Mouse (Mus musculus): ENCODE measurements at regions not wholly inside any gene's neighbourhood (a gene's known extent, or its start where the extent isn't known, plus 50 kb on each side); places are given as distances from the start of the nearest gene placed in this dataset.

DNA sequence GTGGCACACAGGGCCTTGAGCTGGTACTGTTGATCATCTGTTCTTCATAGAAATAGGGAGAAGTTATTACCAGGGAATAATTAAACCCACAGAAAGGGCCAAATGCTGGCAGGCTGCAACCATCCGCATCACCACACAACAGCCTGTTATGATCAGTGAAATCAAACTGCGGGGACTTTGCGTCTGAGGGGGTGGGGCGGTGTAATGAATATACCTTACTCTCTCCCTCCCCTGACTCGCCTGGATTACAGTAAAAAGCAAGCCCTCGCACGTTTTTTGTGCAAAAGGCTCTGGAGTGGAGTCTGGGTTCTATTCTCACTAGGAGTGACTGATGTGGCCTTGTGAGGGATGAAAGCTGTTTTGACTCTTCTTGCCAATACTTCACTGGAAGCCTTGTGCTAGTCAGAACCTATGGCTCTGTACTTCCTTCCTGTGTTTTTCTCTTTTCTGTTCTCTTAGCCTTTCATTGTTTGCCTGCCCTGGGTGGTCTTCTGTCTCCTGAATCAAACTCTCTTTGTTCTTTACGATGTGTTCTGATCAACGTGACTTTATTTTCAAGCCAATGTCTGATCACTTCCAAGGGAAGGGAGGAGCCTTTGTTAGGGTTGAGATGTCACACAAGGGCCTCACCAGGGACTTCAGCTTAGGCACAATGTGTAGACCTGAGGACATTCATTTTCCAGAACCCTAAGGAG lies 172.4 kb downstream of the Dact1 start:
- DNase-seq, result no peak

DNA sequence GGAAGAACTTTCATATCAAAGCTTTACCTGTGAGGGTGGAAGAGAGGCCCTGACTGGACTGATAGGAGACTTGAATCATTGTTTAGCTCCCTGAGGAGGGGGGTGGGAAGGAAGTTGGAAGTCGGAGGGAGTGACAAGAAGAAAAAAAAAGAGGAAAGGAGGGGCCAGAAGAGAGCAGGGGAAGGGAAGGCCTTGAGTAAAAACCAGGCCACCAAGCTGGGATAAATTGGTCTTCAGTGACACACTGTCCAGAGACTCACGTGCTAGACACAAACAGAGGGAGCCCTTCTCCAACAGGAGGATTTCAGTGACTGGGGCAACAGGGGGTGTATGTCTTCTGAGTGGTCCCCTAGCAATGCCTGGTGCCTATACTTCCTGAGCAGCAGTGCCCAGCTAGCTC lies 172.9 kb downstream of the Dact1 start:
- no peak for DNase-seq

DNA sequence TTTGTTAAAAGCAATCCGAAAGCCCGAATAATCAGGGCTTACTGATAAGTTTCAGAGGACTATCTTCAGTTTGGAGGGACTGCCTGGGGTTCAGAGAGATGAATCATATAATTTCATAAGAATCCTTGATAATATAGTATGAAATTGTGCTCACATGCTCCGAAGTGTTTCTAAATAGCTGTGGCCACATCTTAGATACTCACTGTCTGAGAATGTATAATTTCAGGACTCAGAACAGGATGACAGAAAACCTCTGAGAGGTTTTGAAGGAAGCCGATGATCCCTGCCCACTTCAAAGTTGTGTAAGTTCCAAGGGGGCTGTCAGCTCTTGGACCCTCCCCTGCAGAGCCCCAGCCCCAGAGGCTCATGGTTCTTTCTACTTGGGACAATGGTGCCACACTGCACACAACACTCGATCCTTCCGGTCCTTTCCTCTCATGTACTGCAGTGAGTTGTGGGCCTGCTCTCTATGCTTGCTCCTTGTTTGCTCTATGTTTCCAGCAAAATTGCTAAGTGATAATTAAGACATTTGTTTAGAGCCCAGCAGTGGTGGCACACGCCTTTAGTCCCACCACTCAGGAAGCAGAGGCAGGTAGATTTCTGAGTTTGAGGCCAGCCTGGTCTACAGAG lies 174.0 kb downstream of the Dact1 start:
- no peak for DNase-seq

DNA sequence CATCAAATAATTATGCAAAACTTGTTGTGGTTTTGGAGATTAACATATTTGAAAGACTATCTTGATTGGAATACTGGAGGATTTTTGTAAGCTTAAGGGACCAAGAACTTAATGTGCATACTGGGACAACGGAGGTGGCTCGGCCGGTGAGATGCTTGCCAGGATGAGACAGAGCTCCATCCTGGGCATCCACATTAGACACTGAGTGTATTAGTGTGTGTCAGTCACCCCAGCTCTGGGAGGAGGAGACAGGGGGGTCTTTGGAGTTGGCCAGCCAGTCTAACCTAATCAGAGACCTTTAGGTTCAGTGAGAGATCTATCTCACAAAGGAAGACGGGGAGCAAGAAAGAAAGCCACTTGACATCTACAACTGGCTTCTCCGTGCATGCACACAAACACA lies 174.6 kb downstream of the Dact1 start:
- DNase-seq, result no peak

DNA sequence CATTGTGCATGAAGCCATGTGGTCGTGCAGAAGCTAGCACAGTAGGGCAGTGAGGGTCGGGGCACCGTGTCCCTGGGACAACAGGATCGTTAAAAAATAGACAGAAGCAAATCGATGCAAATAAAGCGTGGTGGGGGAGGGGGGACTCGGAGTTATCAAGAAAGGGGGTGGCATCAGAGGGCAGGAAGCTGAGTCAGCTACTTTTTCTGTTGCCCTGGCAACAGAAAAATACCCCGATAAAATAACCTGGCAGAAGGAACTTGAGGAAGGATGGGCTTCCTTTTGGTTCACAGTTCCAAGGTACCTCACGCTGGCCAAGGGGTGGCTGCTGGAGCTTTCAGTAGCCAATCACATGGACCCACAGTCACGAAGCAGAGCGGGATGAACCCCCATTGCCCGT lies 176.4 kb downstream of the Dact1 start:
- no peak for DNase-seq

DNA sequence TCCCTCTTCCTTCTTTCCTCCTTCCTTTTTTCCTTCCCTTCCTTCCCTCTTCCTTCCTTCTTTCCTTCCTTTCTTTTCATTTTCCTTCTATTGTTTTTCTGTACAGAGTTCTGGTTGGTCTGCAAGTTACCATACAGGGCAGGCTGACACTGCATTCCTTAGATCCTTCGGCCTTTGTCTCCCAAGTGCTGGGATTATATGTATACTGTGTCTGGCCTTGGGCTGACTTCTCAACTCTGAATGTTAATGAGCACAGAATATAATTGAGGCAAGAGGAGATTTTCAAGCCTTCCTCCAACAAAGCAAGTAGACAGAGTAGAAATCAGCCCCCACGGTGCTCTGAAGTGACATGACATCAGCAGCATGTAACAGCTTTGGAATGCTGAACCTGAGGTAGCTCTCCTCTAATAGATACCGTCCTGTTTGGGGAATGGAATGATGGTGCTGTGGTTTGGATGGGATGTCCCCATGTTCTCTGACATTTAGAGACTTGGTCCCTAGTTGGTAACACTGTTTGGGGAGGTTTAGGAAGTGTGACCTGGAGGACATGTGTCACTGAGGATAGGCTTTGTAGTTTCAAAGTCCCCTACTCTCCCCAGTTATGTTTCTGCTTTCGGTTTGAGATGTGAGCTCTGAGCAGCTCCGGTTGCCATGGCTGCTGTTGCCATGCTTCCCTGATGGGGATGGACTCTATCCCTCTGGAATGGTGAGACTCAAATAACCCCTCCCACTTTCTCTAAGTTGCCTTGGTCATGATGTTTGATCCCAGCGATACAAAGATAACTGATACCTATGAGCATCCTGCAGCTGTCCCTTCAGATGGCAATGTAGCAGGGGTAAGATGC lies 178.1 kb downstream of the Dact1 start:
- DNase-seq, result no peak

DNA sequence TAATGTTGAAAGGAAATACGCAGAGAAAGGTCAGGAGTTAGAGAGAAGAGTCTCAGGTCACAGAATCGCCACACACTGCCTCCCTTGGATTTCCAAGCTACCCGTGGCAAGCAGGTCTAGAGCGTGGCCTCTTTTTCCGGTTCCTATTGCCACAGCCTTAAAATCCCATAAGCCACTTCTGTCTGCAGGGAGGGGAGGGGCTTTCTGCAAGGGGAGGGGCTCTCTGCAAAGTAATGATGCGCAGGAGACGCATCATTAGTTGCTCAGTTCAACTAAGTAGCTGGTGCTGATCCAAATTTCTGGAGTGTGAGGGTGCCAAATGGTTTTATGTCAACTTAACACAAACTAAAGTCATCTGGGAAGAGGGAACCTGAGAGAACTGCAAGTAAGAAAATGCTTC lies 179.6 kb downstream of the Dact1 start:
- peak in 1 of 2 experiments; percentile 43 for DNase-seq

DNA sequence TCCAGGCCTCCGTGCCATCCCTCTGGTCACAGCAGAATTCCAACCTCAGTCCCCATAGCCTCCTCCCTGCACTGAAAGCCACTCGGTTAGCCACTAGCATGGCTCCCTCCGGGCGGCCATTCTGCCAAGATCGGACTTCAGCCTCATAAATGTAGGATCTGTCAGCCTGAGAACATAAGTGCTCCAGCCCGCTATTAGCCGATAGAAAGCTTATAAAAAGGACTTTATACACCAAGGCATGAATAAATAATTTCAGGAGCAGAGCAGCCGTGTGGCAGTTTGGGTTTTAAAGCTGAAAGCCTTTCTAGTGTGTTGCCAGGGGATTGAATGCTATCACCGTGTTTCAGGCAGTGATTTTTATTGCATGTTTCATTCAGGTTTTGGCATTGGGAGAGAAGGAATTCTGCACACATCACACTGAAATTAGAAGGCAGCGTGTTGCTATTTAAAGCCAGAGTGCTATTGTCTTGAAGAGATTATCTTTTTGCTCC lies 185.2 kb downstream of the Dact1 start:
- DNase-seq, result no peak

DNA sequence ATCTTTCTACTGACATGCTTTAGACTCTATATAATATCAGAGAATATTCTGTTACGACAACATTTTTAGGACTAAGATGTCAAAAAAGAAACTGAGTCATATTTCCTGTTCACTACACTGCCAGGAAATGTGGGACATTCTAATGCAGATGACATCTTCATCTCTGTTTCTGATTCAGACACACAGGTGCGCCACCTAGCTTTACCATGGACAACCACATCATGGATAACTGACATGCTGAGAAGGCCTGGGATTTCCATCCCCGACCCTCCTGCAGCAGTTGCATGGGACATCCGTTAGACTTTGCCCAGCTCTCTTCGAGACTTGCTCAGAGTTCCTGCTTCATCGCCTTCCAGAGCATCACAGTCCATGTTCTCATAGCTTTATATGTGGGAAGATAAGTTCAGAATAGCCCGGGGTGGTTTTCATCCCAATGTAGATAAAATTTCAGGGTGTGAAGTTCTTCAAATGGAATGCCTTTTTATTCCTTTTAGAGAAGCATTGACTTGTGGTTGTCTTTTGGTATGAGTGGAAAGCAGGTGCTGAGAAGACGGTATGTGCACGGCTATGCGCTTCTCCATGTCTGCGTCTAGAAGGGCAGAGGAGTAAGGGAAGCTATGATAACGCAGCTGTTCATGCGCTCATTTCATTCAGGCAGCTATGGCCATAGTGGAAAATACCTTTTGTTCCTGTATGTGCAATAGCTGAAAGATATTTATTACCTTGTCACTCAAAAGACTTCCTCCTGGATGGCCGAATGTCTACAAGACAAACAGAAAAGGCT lies 188.8 kb downstream of the Dact1 start:
- DNase-seq, result no peak

DNA sequence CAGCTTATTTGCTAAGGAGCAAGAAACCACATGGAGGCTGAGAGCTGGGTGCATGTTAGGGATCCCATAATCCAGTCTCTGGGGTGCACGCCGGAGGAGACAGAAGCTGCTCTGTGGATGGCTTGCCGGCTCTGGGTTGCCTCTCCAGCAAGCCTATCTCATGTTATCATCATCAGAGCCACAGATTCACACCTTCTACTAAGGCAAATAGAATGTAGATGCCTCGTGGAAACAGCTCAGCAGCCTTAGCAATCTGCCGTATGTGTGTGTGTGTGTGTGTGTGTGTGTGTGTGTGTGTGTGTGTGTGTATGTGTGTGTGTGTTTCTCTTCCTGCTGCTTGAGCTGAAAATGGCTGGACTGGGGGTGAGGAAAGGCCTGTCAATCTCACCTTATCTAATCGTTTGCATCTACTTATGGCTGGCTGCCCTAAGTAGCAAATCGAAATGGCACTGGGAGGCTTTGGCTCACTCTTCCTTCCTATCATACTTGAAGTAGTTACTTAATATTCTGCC lies 191.7 kb downstream of the Dact1 start:
- DNase-seq, result no peak

DNA sequence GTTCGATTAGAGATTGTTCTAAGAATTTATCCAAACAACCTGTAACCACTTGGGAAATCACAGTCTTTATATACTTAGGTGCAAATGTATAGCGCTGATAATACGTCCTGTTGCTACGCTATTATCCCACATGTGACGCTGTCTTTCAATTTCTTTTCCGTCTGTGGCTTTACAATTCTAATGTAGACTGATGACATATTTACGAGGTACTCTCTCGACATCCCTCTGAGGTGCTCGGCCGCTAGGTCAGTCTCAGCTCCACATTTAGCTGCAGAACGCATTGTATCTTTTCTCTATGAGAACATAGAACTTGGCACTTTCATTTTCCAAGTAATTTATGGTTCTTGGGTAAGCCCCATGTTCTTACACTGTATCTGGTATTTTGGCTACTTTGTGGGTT lies 193.6 kb downstream of the Dact1 start:
- no peak for DNase-seq

DNA sequence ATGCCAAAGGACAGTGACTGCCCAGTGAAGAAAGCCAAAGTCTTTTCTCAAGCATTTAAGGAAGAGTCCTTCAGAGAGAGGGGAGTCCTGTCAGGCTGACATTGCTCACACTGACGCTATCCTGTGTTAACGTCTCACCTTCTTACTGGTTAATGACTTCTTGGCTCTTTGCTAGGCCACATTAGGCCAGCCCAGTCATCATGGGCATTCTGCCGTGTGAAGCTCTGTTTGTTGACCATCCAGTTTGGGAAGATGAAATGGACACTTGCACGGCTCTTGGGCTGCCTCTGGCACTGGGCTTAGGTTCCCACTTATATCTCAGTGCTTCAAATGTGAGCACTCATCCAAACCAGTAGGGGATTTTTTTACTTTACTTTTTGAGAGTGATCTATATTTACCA lies 196.5 kb downstream of the Dact1 start:
- DNase-seq, result no peak

DNA sequence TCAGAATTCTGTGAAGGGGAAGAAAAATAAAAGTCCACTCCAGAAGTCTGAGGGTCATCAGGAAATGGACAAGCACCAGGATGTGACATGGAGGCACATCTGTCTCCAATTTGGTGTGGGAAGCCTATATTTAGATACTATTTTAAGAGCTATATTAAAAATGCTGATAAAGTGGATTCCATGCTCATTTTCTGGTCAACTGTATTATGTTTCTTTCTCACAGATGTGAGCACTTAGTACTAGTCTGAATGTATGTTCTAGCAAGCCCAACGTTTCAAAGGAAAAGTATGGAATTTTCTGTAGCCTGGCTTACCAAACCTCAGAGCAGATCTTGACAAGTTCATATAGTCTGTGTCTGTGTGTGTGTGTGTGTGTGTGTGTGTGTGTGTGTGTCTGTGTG lies 197.0 kb downstream of the Dact1 start:
- DNase-seq, result no peak

DNA sequence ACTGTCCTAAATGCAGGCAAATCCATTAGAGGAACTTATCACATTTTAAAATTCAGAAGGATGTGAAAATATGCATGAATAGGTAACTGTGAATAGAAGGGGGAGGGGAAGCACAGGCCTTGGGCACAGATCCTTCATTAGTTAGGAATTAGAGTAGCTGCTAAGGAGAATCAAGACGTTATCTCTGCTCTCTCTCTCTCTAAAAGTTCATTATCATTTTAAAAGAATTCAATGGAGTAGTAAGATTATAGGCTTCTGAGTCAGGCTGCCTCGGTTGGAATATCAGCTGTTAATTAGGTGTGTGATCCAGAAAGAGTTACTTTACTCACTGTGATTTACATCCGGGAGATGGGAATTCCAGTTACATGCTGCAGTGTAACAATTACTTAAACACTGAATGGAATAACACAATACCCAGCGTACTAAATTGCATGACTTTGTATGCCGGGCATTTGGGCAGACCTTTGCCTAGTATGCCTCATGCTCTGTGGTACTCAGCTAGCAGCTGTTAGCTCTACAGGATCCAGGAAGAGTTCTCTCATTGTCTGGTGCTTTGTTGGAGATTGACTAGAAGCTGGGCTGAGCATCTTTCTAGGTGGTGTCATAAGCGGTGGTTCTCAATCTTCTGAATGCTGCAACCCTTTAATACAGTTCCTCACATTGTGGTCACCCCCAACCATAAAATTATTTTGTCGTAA lies 203.4 kb downstream of the Dact1 start:
- DNase-seq, result no peak

DNA sequence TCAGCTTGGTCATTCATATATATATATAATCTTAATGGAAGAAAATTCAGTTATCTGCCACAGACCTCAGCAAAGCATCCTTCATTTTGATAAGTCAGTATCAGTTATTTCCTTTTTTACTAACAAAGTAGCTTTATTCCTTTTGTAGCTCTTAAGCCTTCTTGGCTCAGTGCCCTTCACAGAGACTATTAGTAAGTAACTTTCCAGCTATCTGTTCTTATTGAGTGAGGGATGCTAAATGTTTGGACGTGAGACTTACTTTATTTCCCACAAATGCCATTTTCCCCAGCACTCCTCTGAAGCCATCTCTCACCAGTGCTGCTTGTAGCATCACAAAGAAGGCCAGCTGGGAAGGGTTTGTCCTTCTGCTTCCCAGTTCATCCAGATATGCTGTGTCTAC lies 209.8 kb downstream of the Dact1 start:
- no peak for DNase-seq

DNA sequence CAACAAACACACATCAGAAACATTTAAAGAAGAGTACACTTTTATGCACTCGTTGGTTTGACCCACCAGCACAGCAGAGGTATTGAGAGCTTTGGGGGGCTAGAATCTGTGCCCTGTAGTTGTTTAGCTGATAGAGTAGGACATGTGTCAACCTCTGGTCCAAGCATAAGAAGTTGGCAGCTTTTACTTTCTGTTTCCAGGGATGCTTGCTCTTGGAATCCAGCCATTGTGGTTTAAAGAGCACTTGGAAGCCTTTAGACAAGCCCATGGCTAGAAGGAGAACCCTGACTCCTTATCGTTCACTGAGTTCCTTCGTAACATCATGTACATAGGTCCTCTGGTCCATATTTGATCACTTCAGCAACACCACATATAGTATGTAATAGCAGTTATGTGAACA lies 212.3 kb downstream of the Dact1 start:
- DNase-seq, result no peak

DNA sequence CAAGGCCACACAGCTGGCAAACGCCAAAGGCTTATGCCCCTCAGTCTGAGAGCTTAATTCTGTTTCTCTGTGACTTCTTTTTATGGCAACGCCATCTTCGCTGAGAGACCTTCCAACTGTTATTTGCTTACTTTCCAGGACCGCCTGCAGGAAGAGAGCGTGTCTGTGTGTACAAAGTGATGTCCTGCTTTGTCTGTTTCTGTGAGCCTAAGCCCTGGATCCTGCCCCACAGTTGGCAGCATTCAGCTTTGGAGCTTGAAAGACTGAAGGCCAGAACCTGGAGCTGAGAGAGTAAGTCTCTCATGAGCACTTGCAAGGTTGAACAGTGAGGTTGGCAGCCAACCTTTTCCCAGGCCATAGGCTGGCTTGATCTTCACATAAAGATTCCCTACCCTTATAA lies 212.8 kb downstream of the Dact1 start:
- no peak for DNase-seq

DNA sequence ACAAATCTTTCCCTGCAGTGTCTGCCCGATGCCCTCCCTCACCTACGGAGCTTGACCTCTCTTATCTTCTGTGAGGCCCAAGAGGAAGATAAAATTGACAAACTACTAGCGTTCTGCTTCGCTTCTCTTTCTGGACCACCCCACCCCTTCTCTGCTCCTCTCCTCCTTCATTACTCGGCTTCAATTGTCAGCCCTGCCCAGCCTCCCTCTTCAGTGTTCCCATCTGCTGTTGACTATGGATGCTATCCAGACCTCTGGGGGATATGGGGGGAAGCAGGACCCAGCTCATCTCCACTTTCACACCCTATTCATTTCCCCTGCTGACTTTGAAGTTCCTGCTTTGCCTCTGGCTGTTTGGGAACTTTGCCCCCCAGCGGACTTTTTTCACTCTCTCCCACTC lies 214.5 kb downstream of the Dact1 start:
- no peak for DNase-seq

DNA sequence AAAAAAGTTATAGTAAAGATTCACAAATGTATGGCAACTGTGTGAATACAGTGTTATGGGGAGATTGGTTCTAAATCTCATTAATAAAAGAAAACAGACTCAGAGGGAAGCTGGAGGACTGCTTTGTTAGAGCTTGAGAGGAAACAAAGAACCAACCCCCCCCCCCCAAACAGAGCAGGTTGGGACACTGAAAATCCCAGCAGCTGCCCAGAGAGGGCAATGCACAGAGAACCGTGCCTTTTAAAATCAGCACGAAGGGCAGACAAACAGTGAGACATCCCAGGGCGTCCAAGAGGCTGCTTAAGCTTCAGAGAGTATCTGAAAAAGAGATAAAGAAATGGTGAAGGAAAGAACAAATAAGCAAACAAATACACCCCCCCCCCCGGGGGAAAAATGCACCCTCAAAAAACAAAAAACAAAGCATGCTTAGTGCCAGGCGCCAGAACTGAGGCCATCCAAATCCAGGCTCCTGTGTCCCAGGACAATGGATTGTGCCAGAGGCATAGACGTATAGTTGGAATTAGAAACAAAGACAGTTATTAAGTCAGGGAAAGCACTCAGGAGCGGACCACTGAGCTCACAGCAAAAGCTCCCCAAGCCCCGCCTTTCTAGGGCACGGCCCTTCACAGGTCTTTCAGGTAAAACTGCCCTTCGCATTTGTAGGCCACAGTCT lies 215.7 kb downstream of the Dact1 start:
- DNase-seq, result no peak

DNA sequence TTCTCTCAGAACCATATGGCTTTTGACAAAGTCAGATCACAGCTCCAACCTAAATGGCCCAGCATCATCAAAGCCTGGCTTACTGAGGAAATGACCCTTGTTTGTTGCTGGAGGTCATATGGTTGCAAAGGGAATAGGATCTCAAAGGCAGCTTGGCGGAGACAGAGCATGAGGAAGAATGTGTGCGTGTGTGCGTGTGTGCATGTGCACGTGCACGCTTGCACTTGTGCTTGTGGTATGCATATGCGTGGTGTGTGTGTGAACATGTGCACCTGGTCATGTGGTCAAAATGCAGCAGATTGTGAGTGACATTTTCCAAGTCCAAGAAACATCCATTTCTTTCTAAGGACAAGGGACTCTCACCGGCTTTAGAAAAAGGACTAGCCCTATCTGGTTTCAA lies 216.9 kb downstream of the Dact1 start:
- DNase-seq, result no peak

DNA sequence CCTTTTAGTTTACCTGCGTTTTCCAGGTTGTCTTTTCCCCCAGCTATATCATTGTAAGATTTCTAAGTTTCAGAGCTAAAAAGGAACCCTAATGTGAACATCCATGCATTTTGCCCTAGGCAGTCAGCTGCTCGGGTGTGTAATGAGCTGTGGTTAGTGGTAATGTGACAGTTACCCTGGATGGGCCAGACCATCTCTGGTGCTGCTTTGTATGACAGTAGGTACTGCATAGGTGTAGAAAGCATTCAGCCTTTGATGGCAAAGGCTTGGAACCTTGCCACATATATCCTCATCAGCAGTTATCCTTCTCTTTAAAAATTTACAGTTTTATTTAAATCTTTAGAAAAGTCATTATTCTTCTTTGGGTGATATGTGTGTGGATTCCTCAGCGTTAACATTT lies 222.5 kb downstream of the Dact1 start:
- no peak for DNase-seq
